Mouse (Mus musculus) large intestine, adult 2 months (tissue): ENCODE results near the gene Crip1. TPM values are rescaled to one million over a fixed set of nuclear protein-coding genes. Genes with fewer than 3 reads are reported as not detected.

Source experiments
- DNase-seq: peaks from one replicate; pipeline ENCODE4 v3.0.0-alpha.2; 2012; ENCODE audit warnings: low read depth, low spot score
- WGBS: fragments of 180-500 bp; shearing (Covaris S2); methylation state at CpG from one replicate; pipeline ENCODE4 v1.1.7; 2018; 5-methylcytosine and 5-hydroxymethylcytosine counted together
- polyA plus RNA-seq: library from polyadenylated mRNA; depleted of rRNA; stranded (reverse); fragments of >200 nt; gene quantifications from 2 replicates; pipeline ENCODE4 v1.2.3, GENCODE M21; 2012; rRNA removed

Gene Crip1
- 11,187 and 15,272 TPM in 2 replicates for polyA plus RNA-seq

- WGBS: 8% methylated on average over 45 of the region's 45 CpGs
- peak; percentile 68 for DNase-seq
Measured at GRCm38 (mm10) chr12:113146112-113147057, at the start of gene Crip1. Crip1 (plus strand) TSS chr12:113146316.

- DNase-seq: no peak
- WGBS: 86% methylated on average over 5 of the region's 5 CpGs
Measured at GRCm38 (mm10) chr12:113097040-113097439, 49.1 kb upstream of the Crip1 start.

- no peak for DNase-seq
- 3% methylated on average over 35 of the region's 53 CpGs for WGBS
Measured at GRCm38 (mm10) chr12:113097749-113098281, 48.3 kb upstream of the Crip1 start, which contains the start of gene Mta1. Mta1 (plus strand) TSS chr12:113098278.

DNA sequence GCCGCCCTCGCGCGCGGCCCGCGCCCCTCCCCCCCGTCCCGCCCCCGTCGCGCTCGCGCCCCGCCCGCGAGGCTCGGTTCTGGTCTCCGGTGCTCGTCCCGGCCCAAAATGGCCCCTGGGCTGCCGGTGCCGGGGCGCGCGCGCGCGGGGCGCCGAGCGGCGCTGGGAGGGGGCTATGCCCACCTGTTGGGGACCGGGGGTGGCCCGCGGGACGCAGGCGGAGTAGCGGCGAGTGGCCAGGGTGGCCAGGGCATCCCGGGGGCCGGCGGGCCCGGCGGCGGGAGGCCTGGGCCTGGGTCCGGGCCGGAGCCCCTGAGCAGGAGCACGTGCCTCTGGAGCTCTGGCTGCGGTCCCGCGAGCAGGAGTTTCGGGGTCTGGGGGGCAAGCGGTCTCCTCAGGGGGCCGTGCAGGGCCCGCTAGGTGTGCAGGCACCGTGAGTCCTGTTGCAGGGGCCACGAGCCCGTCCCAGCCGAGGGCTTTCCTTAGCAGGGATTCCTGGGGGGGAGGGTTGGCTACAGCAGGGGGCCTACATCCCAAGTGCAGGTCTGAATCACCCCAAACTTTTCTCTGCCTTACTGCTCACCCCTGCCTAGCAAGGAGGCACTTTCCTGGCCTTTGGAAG, 47.5 kb upstream of the Crip1 start:
- 1% methylated on average over 46 of the region's 60 CpGs for WGBS
- no peak for DNase-seq

DNA sequence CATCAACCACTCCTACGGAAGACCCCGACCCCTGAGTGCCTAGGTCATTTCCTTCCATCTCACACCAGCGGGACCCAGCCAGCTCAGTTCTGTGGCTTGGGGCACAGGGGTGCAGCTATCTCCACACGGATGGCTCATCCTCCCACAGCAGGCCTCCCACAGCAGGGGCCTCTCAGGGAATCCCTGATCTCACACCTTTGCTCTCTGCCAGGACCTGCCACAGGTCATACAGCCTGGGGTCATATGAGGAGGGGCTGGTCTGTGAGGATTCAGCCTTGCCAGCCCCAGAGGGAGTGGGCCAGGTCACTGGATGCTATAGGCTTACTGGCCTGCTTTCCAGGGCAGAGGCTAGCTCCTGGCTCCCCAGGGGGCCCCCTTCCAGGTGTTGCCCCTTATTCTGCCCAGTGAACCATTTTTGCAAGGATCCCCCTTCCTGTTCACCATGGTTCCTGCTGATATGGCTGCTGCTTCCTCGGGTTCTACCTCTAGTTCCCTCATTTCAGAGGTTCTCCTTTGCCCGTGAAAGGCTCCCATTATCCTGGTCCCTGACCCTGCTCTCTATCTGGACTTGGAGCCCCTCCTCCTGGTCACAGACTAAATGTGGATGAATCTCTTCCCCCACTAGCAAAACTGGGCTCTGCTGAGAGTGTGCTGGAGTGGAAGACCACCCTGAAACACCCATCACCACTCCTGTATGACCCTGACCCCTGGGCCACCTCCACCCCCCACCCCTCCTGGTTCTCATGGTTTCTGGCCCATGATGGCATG, 46.5 kb upstream of the Crip1 start:
- DNase-seq: no peak
- 52% methylated on average over 6 of the region's 6 CpGs for WGBS

DNA sequence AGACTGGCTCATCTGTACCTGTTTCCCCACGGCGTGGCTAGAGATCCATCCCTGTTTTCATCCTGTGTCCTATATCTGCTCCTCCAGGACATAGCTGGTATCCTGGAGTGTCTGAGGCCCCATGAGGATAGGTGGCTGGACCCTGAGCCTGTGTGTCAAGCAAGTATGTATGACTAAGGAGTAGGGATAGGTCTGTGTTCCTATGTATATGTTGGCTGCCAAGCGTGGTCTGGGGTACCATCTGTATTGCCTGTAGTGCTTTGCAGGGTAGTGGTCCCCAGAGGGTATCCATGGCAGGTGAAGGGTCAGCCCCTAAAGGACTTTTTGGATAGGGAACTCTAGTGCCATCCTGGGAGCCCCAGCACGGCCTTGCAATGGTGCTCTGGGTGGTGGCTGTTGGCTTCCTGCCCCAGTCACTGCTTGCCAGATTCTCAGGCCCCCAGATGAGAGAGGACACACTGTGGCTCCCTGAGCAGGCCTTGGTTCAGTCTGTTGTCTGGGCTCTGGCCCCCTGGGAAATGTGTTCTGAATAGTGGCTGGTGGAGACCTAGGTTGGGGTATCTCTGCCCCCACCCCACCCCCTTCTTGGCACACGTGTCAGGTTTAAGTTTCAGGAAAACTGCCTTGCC, 45.6 kb upstream of the Crip1 start:
- WGBS: 51% methylated on average over 5 of the region's 5 CpGs
- no peak for DNase-seq

DNA sequence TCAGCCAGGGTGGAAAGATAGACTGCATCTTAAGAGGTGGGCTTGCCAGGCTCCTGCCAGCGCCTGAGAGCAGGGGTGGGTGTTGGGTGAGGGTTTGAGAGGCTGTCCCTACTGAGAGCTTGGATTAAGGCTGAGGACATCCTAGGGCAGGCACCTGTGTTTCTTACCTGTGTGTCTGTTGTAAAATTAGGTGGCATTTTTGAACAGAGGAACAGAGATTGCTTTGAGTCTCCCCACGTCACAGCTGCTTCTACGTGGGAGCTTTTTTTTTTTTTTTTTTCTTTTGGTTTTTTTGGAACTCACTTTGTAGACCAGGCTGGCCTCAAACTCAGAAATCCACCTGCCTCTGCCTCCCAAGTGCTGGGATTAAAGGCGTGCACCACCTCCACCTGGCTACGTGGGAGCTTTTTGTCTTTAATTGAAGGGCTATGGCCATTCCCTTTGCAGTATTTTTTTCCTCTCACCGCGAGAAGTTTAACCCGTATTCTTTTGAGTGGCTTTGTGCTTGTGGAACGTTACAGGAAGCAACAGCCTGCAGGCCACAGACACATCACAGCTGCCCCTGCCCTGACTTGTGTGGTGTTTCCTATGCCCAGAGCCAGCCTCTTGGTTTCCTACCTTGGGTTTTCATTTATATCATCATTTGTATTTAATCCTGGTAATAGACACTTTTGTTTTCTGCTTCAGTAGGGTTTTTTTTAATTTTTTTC, 44.7 kb upstream of the Crip1 start:
- 72% methylated on average over 9 of the region's 9 CpGs for WGBS
- DNase-seq: no peak

GRCm38 (mm10) chr12:113102461-113102860, 43.7 kb upstream of the Crip1 start:
- no peak for DNase-seq
- WGBS: 61% methylated on average over 6 of the region's 6 CpGs

GRCm38 (mm10) chr12:113103846-113104451, 42.2 kb upstream of the Crip1 start:
- 59% methylated on average over 8 of the region's 8 CpGs for WGBS
- DNase-seq: no peak

DNA sequence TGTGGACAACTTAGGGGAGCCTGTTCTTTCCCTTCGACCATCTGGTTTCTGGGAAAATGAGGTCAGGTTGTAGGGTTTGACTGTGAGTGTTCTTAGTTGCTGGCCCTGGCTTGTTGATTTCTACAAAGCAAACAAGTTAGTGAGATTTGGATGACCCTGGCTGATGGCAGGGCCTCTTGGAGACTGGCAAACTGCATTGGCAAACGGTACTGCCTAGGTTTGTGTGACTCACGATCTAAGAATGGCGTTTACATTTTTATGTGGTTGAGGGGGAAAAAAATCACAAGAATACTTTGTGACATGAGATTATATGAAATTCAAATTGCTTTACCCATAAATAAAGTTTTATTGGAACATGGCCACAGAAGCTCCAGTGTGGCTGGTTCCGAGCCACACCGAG, 39.7 kb upstream of the Crip1 start:
- 49% methylated on average over 6 of the region's 6 CpGs for WGBS
- no peak for DNase-seq

DNA sequence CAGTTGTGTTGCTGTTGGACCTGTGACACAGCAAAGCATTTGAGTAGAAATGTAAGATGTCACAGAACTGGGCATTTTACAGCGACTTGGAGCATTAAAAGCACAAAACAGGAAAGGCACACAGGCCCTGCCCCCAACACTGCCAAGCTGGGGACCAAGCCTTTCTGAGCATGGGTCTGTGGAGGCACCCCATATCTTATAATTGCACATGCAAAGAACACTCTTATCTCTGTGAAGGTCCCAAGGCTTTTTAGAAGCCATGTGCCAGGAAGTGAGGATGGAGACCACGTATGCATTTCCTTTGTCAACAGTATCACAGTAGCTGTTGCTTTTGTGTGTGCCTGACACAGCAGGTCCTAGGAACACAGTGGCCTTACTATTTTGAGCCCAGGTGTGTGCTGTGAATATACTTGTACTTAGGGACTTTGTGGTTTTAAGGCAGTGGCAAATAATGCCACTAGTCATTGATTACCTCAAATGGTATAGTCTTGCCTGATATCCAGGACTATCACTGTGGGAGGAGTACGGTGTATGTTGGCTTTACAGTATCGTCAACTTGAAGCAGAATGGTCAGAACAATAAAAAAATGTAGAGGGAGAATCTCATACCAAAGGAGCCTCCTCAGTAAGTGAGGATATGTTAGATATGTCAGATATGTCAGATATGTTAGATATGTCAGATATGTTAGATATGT, 38.5 kb upstream of the Crip1 start:
- no peak for DNase-seq
- WGBS: 63% methylated on average over 4 of the region's 4 CpGs

GRCm38 (mm10) chr12:113108528-113109283, 37.4 kb upstream of the Crip1 start:
- 83% methylated on average over 17 of the region's 17 CpGs for WGBS

DNA sequence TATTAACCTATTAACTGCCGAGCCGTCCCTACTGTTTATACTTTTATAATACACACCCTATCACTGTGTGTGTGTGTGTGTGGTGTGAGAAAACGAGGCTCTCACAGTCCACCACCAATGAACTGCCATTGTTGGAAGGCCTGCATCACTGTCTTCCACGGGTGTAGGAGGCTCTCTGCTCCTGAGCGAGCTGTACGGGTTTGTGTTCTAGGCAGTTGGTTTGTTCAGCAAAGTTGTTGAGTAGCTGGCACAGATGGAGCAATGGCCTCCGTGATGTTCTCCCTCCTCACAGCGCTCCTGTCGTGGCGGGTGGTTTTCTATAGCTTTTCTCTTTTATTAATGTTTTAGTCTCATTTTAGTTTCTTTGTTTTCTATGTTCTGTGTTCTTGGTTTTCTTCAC, 36.3 kb upstream of the Crip1 start:
- DNase-seq: no peak
- WGBS: 82% methylated on average over 10 of the region's 10 CpGs

More at GRCm38 (mm10) chr12:113108528-113109283, 37.4 kb upstream of the Crip1 start:
- DNase-seq: no peak

DNA sequence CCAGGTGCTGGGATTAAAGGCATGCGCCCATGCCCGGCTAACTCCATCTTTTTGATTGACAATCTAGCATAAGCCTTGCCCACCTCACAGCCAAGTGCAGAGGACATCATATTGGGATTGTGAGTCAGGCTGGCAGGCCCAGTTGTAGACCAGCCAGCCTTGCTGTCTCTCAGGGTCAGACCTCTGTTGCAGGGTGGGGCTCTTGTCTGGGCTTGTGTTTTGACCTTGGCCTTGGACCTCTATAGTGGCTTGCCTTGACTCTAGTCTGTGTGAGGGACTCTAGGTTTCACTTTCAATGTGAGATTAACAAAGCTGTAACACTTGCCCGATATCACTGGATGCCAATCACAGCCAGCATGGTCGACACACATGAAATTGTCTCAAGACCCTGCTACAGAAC, 32.0 kb upstream of the Crip1 start:
- no peak for DNase-seq
- 86% methylated on average over 4 of the region's 4 CpGs for WGBS

- WGBS: 67% methylated on average over 16 of the region's 16 CpGs
- no peak for DNase-seq
Measured at GRCm38 (mm10) chr12:113114856-113115538, 31.1 kb upstream of the Crip1 start.

GRCm38 (mm10) chr12:113119516-113120410, 26.4 kb upstream of the Crip1 start:
- WGBS: 86% methylated on average over 20 of the region's 20 CpGs
- DNase-seq: no peak
